In the genomic region with DNA sequence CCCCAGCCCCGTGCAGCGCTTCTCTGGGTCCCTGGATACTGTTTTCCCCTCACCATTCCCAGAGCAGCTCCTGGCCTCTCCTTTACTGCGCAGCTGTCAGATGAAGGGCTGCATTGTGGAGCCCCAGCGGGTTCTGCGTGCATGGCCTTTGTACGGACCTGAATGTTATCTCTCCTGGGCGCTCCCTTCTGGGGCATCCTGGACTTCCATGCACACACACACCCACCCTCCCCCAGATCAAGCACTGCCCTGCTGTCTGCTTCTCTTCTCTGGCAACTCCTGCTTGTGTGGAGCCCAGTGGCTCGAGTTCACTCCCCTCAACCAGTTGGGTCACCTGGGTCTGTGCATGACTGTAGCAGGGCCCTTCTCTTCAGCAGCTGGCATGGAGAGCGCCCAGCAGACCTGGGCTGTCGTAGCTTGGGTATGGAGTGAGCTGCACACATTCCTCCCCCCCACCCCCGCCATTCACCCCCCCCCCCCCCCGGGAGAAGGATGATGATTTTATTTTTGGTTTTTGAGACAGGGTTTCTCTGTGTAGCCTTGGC, we compare ENCODE assay signal across 36 mouse cellular contexts. TPM values are rescaled to one million over a fixed set of nuclear protein-coding genes. Genes with fewer than 3 reads are reported as not detected.
DNase-seq lines count a peak whose midpoint lies in the region; ATAC-seq and TF ChIP-seq lines count a peak whose summit lies in the region.
"Had no signal": no experiment of that assay in that cellular context is flagged by ENCODE, and none has a peak within 500 bp of the region (broad histone marks: within the 10 kb centered on the region; RNA-seq: fewer than 3 reads in every experiment).

No protein-coding gene starts in this region.

- no peak overlapping the region for H3K4me3 ChIP-seq in midbrain, embryonic 13.5 days (replicated peaks)
- H3K4me3 ChIP-seq in midbrain, embryonic 11.5 days (ENCODE audit: low read depth, low read length), result no peak overlapping the region
- peak overlapping the region; percentile 50; the same call in 1 of the 2 replicates for H3K4me3 ChIP-seq in ES-Bruce4 (ENCODE audit: low read depth, low read length)
- H3K4me3 ChIP-seq in ES-E14 (ENCODE audit: insufficient read depth in 1 of 2, low read depth in 1 of 2, low read length in 2 of 2, poor library complexity in 1 of 2, severe bottlenecking in 1 of 2), result no peak overlapping the region
- H3K4me3 ChIP-seq in intestine, embryonic 16.5 days (ENCODE audit: low read length), result no peak overlapping the region
- H3K4me3 ChIP-seq: forebrain, embryonic 10.5 days; heart, embryonic 13.5 days; hindbrain, embryonic 15.5 days; limb, embryonic 15.5 days; megakaryocyte, embryonic 14.5 days; midbrain, embryonic 15.5 days; neural tube, embryonic 13.5 days had no signal

- TF ChIP-seq EP300 in ES-Bruce4 (IDR thresholded peaks at IDR 0.05; ENCODE audit: insufficient read depth, low read depth, low read length), result no peak

- ATAC-seq in midbrain, embryonic 13.5 days, result peak; percentile 34; the same call in 1 of the 2 replicates
- ATAC-seq in midbrain, embryonic 11.5 days (ENCODE audit: low FRiP score), result no peak
- ATAC-seq in intestine, embryonic 16.5 days, result peak; percentile 91
- ATAC-seq: activated CD4-positive, CD25-positive, alpha-beta regulatory T cell, adult 4 months; forebrain, embryonic 16.5 days; midbrain, embryonic 15.5 days; Patski had no signal

- H3K36me3 ChIP-seq in midbrain, embryonic 13.5 days, result no peaks in the 10 kb centered on the region
- no peaks in the 10 kb centered on the region for H3K36me3 ChIP-seq in midbrain, embryonic 11.5 days (ENCODE audit: control insufficient read depth, insufficient read depth, low read length)
- H3K36me3 ChIP-seq in ES-Bruce4 (ENCODE audit: control insufficient read depth, insufficient read depth, low read length, poor library complexity, severe bottlenecking), result no peaks in the 10 kb centered on the region
- peaks cover 2% of the 10 kb centered on the region; the same call in 1 of the 2 replicates for H3K36me3 ChIP-seq in ES-E14 (ENCODE audit: control insufficient read depth, insufficient read depth, low read length, poor library complexity, severe bottlenecking)
- H3K36me3 ChIP-seq in intestine, embryonic 16.5 days (ENCODE audit: control insufficient read depth, insufficient read depth, low read length), result no peaks in the 10 kb centered on the region
- H3K36me3 ChIP-seq: forebrain, embryonic 10.5 days; heart, embryonic 13.5 days; hindbrain, embryonic 15.5 days; limb, embryonic 15.5 days; midbrain, embryonic 15.5 days; neural tube, embryonic 13.5 days had no signal

- TF ChIP-seq POLR2A in ES-Bruce4 (IDR thresholded peaks at IDR 0.05; ENCODE audit: insufficient read depth, low read length), result no peak

- 0 out of 2 replicates have a peak, but pooled peaks cover 4% of the 10 kb centered on the region for H3K4me1 ChIP-seq in midbrain, embryonic 13.5 days (replicated peaks)
- no peaks in the 10 kb centered on the region; the same call in 1 of the 2 replicates for H3K4me1 ChIP-seq in midbrain, embryonic 11.5 days (ENCODE audit: control insufficient read depth, insufficient read depth, low read length)
- H3K4me1 ChIP-seq in ES-Bruce4 (ENCODE audit: control insufficient read depth, insufficient read depth, low read length), result peaks cover 3% of the 10 kb centered on the region
- H3K4me1 ChIP-seq in ES-E14 (ENCODE audit: control insufficient read depth in 2 of 2, insufficient read depth in 2 of 2, low read length in 2 of 2, poor library complexity in 1 of 2), result peaks cover 2 to 10% of the 10 kb centered on the region in 2 experiments; a peak in 2 of 4 replicates
- no peaks in the 10 kb centered on the region for H3K4me1 ChIP-seq in intestine, embryonic 16.5 days (ENCODE audit: control insufficient read depth, insufficient read depth, low read length)
- H3K4me1 ChIP-seq: hindbrain, embryonic 15.5 days; limb, embryonic 15.5 days; megakaryocyte, embryonic 14.5 days; midbrain, embryonic 15.5 days; neural tube, embryonic 13.5 days had no signal

- WGBS in midbrain, embryonic 13.5 days, result 35% methylated on average over 12 of the region's 12 CpGs
- 38% methylated on average over 12 of the region's 12 CpGs for WGBS in midbrain, embryonic 11.5 days
- 44% methylated on average over 12 of the region's 12 CpGs for WGBS in intestine, embryonic 16.5 days

- H3K9ac ChIP-seq in midbrain, embryonic 13.5 days (replicated peaks), result no peak overlapping the region
- no peak overlapping the region for H3K9ac ChIP-seq in midbrain, embryonic 11.5 days (ENCODE audit: low read length)
- no peak overlapping the region for H3K9ac ChIP-seq in ES-Bruce4 (ENCODE audit: low read depth, poor library complexity, severe bottlenecking)
- 0 out of 2 replicates have a peak overlapping the region, but pooled peaks have one; percentile 20 for H3K9ac ChIP-seq in ES-E14 (ENCODE audit: insufficient read depth, low read depth, low read length, poor library complexity, severe bottlenecking)
- H3K9ac ChIP-seq in intestine, embryonic 16.5 days (ENCODE audit: low read depth, low read length), result no peak overlapping the region
- H3K9ac ChIP-seq: heart, embryonic 13.5 days; hindbrain, embryonic 15.5 days; limb, embryonic 15.5 days; liver, embryonic 14.5 days; lung, embryonic 14.5 days; midbrain, embryonic 15.5 days; neural tube, embryonic 13.5 days had no signal

- no peak for DNase-seq in midbrain, embryonic 11.5 days (ENCODE audit: low spot score, missing footprints)
- no peak for DNase-seq in ES-E14 (ENCODE audit: low read depth, low spot score)
- no peak for DNase-seq in left cerebral cortex, adult 18-20 months (ENCODE audit: low spot score in 2 of 2)
- no peak for DNase-seq in right cerebral cortex, postnatal 10 days (ENCODE audit: low spot score in 2 of 2)
- DNase-seq: adrenal gland, adult 8-10 months; cerebellum, adult 11-12 months; cerebellum, postnatal 10 days; gastrocnemius, postnatal 10 days; heart, postnatal 36 days; kidney, adult 18-20 months; left cerebral cortex, postnatal 4 days; lung, embryonic 14.5 days; lung, postnatal 36 days; right cerebral cortex, postnatal 25 days had no signal

- no peak overlapping the region for H3K4me2 ChIP-seq in midbrain, embryonic 13.5 days (replicated peaks)
- H3K4me2 ChIP-seq in midbrain, embryonic 11.5 days, result no peak overlapping the region
- no peak overlapping the region for H3K4me2 ChIP-seq in intestine, embryonic 16.5 days (ENCODE audit: low read depth, low read length)
- H3K4me2 ChIP-seq: heart, embryonic 13.5 days; hindbrain, embryonic 15.5 days; limb, embryonic 15.5 days; lung, embryonic 14.5 days; midbrain, embryonic 15.5 days; neural tube, embryonic 13.5 days had no signal

- no peak for TF ChIP-seq CTCF in ES-Bruce4 (IDR thresholded peaks at IDR 0.05; ENCODE audit: low read depth, low read length)

- in situ Hi-C loops in ES-E14 (cut with MboI; ENCODE audit: low sequenced_read_pairs in 2 of 2, unreplicated experiment in 2 of 2), result no loop called here

- H3K9me3 ChIP-seq in midbrain, embryonic 13.5 days, result no peaks in the 10 kb centered on the region
- no peaks in the 10 kb centered on the region for H3K9me3 ChIP-seq in midbrain, embryonic 11.5 days (ENCODE audit: control insufficient read depth, low read length)
- H3K9me3 ChIP-seq in ES-Bruce4 (replicated peaks; ENCODE audit: control insufficient read depth, insufficient read depth, low read length, poor library complexity, severe bottlenecking) (no peaks in the 10 kb centered on the region), ES-E14 (ENCODE audit: control insufficient read depth, insufficient read depth, low read depth, low read length) (no peaks in the 10 kb centered on the region)
- no peaks in the 10 kb centered on the region for H3K9me3 ChIP-seq in intestine, embryonic 16.5 days (ENCODE audit: control insufficient read depth, low read length)
- H3K9me3 ChIP-seq: forebrain, embryonic 10.5 days; heart, embryonic 13.5 days; hindbrain, embryonic 15.5 days; limb, embryonic 15.5 days; megakaryocyte, embryonic 14.5 days; midbrain, embryonic 15.5 days; neural tube, embryonic 13.5 days had no signal

- no peak overlapping the region for H3K27ac ChIP-seq in midbrain, embryonic 13.5 days
- no peak overlapping the region for H3K27ac ChIP-seq in midbrain, embryonic 11.5 days (ENCODE audit: low read depth, low read length)
- H3K27ac ChIP-seq in ES-Bruce4 (ENCODE audit: insufficient read depth, low read length), result no peak overlapping the region
- H3K27ac ChIP-seq in ES-E14 (ENCODE audit: insufficient read depth, low read depth, low read length, poor library complexity, severe bottlenecking), result no peak overlapping the region
- H3K27ac ChIP-seq in intestine, embryonic 16.5 days (ENCODE audit: low read length), result no peak overlapping the region
- H3K27ac ChIP-seq: forebrain, embryonic 10.5 days; heart, embryonic 13.5 days; hindbrain, embryonic 15.5 days; limb, embryonic 15.5 days; liver, embryonic 14.5 days; midbrain, embryonic 15.5 days; neural tube, embryonic 13.5 days had no signal

- peaks cover 14% of the 10 kb centered on the region for H3K27me3 ChIP-seq in midbrain, embryonic 13.5 days
- H3K27me3 ChIP-seq in midbrain, embryonic 11.5 days (ENCODE audit: control insufficient read depth, insufficient read depth, low read length), result no peaks in the 10 kb centered on the region
- H3K27me3 ChIP-seq in ES-Bruce4 (ENCODE audit: control insufficient read depth, insufficient read depth, low read length, poor library complexity, severe bottlenecking), result no peaks in the 10 kb centered on the region
- no peaks in the 10 kb centered on the region; the same call in 1 of the 2 replicates for H3K27me3 ChIP-seq in intestine, embryonic 16.5 days (replicated peaks; ENCODE audit: control insufficient read depth, insufficient read depth, low read length)
- H3K27me3 ChIP-seq: megakaryocyte, embryonic 14.5 days had no signal

TF ChIP-seq in ES-E14, 5 proteins besides CTCF, POLR2A, EP300 and RAD21:
- TF ChIP-seq CHD2 (IDR thresholded peaks at IDR 0.05; ENCODE audit: low read depth, low read length) (no peak), HCFC1 (IDR thresholded peaks at IDR 0.05; ENCODE audit: borderline replicate concordance, insufficient read depth, low read length) (no peak), ZC3H11A (IDR thresholded peaks at IDR 0.05; ENCODE audit: borderline replicate concordance, low read depth, low read length) (no peak), MAFK (IDR thresholded peaks at IDR 0.05; ENCODE audit: insufficient read depth, low read depth, low read length) (no peak), ZNF384 (IDR thresholded peaks at IDR 0.05; ENCODE audit: low read depth, low read length) (no peak)

RNA-seq across cellular contexts. Expression of gene Dmrt1, which starts 9.6 kb away (rescaled TPM):
- polyA plus RNA-seq in midbrain, embryonic 13.5 days (2015; fragmentation: Nextera tagmentation; extraction: Ambion mirVana), result 0.07 TPM in 1 of 2 replicates, not detected in the other
- polyA plus RNA-seq in midbrain, embryonic 11.5 days (2014; fragmentation: Nextera tagmentation; extraction: Ambion mirVana), result not detected in 2 replicates
- 11.7 and 15.1 TPM in 2 replicates for polyA plus RNA-seq in ES-Bruce4 (2011; ENCODE audit: insufficient read depth, insufficient read length, low read depth, missing spikeins)
- total RNA-seq in ES-E14 (2012; rRNA removed), result 7.9 and 12.3 TPM in 2 replicates
- not detected in 2 replicates for polyA plus RNA-seq in intestine, embryonic 16.5 days (2015; fragmentation: Nextera tagmentation; extraction: Ambion mirVana)
- not detected for total RNA-seq in left cerebral cortex, adult 18-20 months (2021)
- total RNA-seq: adrenal gland, adult 8-10 months; gastrocnemius, postnatal 10 days; granulocyte monocyte progenitor cell, adult 5-6 weeks; heart, postnatal 36 days; layer of hippocampus, postnatal 10 days; left cerebral cortex, adult 8-10 months; left cerebral cortex, postnatal 4 days had no signal
- polyA plus RNA-seq: activated CD4-positive, CD25-positive, alpha-beta regulatory T cell, adult 4 months; C2C12; forebrain, embryonic 16.5 days; hindbrain, embryonic 15.5 days; kidney, embryonic 16.5 days; large intestine, adult 2 months; liver, embryonic 14.5 days; lung, embryonic 14.5 days; midbrain, embryonic 15.5 days; Patski; spleen, adult 2 months; thymus, postnatal 0 days had no signal

Comparison
In these comparisons a context has a peak if more than half of its experiments do, and no peak if none do; other contexts are left out.
1. RNA of gene Dmrt1, which starts 9.6 kb away (polyA plus RNA-seq): 11.7 to 15.1 TPM in ES-Bruce4; 0.07 TPM in midbrain, embryonic 13.5 days, not detected in intestine, embryonic 16.5 days and not detected in midbrain, embryonic 11.5 days; every median in the first group is over 10 times any median in the second.